Mouse (Mus musculus) neural tube, embryonic 15.5 days (tissue): Measurements from ENCODE around the gene Tsnaxip1. TPM values are rescaled to one million over a fixed set of nuclear protein-coding genes. Genes with fewer than 3 reads are reported as not detected.
"Not testable (repeated sequence)": the region's sequence is repeated elsewhere in the genome, so short reads cannot be mapped to it uniquely, and the experiment has no call there.

Experiments used
- ATAC-seq: fragments of 200-750 bp; cut with Nextera tagmentation; 2 replicates; pipeline ENCODE4 v1.8.0; 2017; ENCODE audit warnings: mild to moderate bottlenecking, moderate TSS enrichment, moderate library complexity; ENCODE audit not compliant: low FRiP score
- H3K27ac ChIP-seq: fragments of 300-500 bp; sonication (generic); replicated peaks from 2 replicates; pipeline ENCODE4 v1.5.1; 2015; ENCODE audit warnings: mild to moderate bottlenecking, inconsistent platforms
- H3K27me3 ChIP-seq: fragments of 300-500 bp; sonication (generic); replicated peaks from 2 replicates; pipeline ENCODE4 v1.6.1; 2015; ENCODE audit warnings: inconsistent platforms
- H3K36me3 ChIP-seq: fragments of 300-500 bp; sonication (generic); 2 replicates; pipeline ENCODE4 v1.6.1; 2015; ENCODE audit warnings: inconsistent platforms
- H3K4me1 ChIP-seq: fragments of 300-500 bp; sonication (generic); 2 replicates; pipeline ENCODE4 v1.6.1; 2015; ENCODE audit warnings: inconsistent platforms
- H3K4me2 ChIP-seq: fragments of 300-500 bp; sonication (generic); 2 replicates; pipeline ENCODE4 v1.6.1; 2015; ENCODE audit warnings: inconsistent platforms, mild to moderate bottlenecking, moderate library complexity
- H3K4me3 ChIP-seq: fragments of 300-500 bp; sonication (generic); replicated peaks from 2 replicates; pipeline ENCODE4 v1.5.1; 2015; ENCODE audit warnings: mild to moderate bottlenecking, inconsistent platforms
- H3K9ac ChIP-seq: fragments of 300-500 bp; sonication (generic); replicated peaks from 2 replicates; pipeline ENCODE4 v1.6.1; 2015; ENCODE audit warnings: mild to moderate bottlenecking, inconsistent platforms
- H3K9me3 ChIP-seq: fragments of 300-500 bp; sonication (generic); replicated peaks from 2 replicates; pipeline ENCODE4 v1.6.1; 2016; ENCODE audit warnings: inconsistent platforms
- WGBS: fragments of 180-500 bp; shearing (Covaris S2); methylation state at CpG from one replicate; pipeline ENCODE4 v1.1.7; 2015; ENCODE audit warnings: mixed read lengths; 5-methylcytosine and 5-hydroxymethylcytosine counted together
- polyA plus RNA-seq: library from polyadenylated mRNA; unstranded; fragments of >200 nt; fragmentation: Nextera tagmentation; extraction: Ambion mirVana; gene quantifications from 2 replicates; pipeline ENCODE4 v1.2.1, GENCODE M21; 2015

The Tsnaxip1 gene
- polyA plus RNA-seq, 1 experiment from 2014 or later: 0.47 TPM

GRCm38 (mm10) chr8:105820925-105821324, 6.6 kb upstream of the Tsnaxip1 start:
- H3K36me3 ChIP-seq: peaks cover 41% of the 10 kb centered on the region

GRCm38 (mm10) chr8:105825506-105825905, 2.0 kb upstream of the Tsnaxip1 start:
- peak overlapping the region; percentile 90 for H3K4me3 ChIP-seq
- peaks cover 33% of the 10 kb centered on the region for H3K4me1 ChIP-seq
- H3K27ac ChIP-seq: no peak overlapping the region
- H3K9me3 ChIP-seq: no peaks in the 10 kb centered on the region
- no peaks in the 10 kb centered on the region for H3K27me3 ChIP-seq
- peak overlapping the region; percentile 95 for H3K9ac ChIP-seq
- WGBS: 48% methylated on average over 4 of the region's 4 CpGs
- H3K36me3 ChIP-seq: peaks cover 34% of the 10 kb centered on the region
- peak overlapping the region; percentile 80 for H3K4me2 ChIP-seq
- no peak for ATAC-seq

More at GRCm38 (mm10) chr8:105820925-105821324, 6.6 kb upstream of the Tsnaxip1 start:
- Histone ChIP-seq H3K27ac (no peak overlapping the region), H3K4me2 (no peak overlapping the region), H3K27me3 (no peaks in the 10 kb centered on the region), H3K9ac (no peak overlapping the region), H3K9me3 (no peaks in the 10 kb centered on the region), H3K4me3 (no peak overlapping the region), H3K4me1 (peaks cover 26% of the 10 kb centered on the region)
- 95% methylated on average over 1 of the region's 1 CpGs for WGBS
- ATAC-seq: no peak

GRCm38 (mm10) chr8:105826379-105826778, 1.2 kb upstream of the Tsnaxip1 start:
- WGBS: 10% methylated on average over 4 of the region's 4 CpGs
- H3K4me2 ChIP-seq: peak overlapping the region; percentile 80
- H3K27me3 ChIP-seq: no peaks in the 10 kb centered on the region
- no peaks in the 10 kb centered on the region for H3K9me3 ChIP-seq
- peaks cover 29% of the 10 kb centered on the region for H3K4me1 ChIP-seq
- peak overlapping the region; percentile 78 for H3K27ac ChIP-seq
- peak overlapping the region; percentile 95 for H3K9ac ChIP-seq
- ATAC-seq: no peak
- peak overlapping the region; percentile 90 for H3K4me3 ChIP-seq
- H3K36me3 ChIP-seq: peaks cover 25% of the 10 kb centered on the region

GRCm38 (mm10) chr8:105833740-105834139, 6.2 kb downstream of the Tsnaxip1 start:
- not testable (repeated sequence) for H3K4me1 ChIP-seq, ATAC-seq, H3K27ac ChIP-seq, H3K36me3 ChIP-seq, H3K4me2 ChIP-seq, H3K27me3 ChIP-seq, H3K9ac ChIP-seq, H3K9me3 ChIP-seq, H3K4me3 ChIP-seq
- 83% methylated on average over 2 of the region's 2 CpGs for WGBS

GRCm38 (mm10) chr8:105835318-105835717, 7.8 kb downstream of the Tsnaxip1 start:
- H3K4me3 ChIP-seq: no peak overlapping the region
- no peaks in the 10 kb centered on the region for H3K36me3 ChIP-seq
- no peak overlapping the region for H3K27ac ChIP-seq
- WGBS: 34% methylated on average over 11 of the region's 11 CpGs
- H3K27me3 ChIP-seq: no peaks in the 10 kb centered on the region
- no peak overlapping the region for H3K9ac ChIP-seq
- ATAC-seq: no peak
- H3K9me3 ChIP-seq: no peaks in the 10 kb centered on the region
- no peak overlapping the region for H3K4me2 ChIP-seq
- H3K4me1 ChIP-seq: no peaks in the 10 kb centered on the region

GRCm38 (mm10) chr8:105836991-105837390, 9.5 kb downstream of the Tsnaxip1 start:
- Histone ChIP-seq H3K9me3 (no peaks in the 10 kb centered on the region), H3K4me3 (no peak overlapping the region), H3K4me1 (no peaks in the 10 kb centered on the region), H3K4me2 (no peak overlapping the region), H3K27me3 (no peaks in the 10 kb centered on the region), H3K36me3 (0 out of 2 replicates have a peak, but pooled peaks cover 3% of the 10 kb centered on the region), H3K9ac (no peak overlapping the region), H3K27ac (no peak overlapping the region)
- 89% methylated on average over 6 of the region's 6 CpGs for WGBS
- ATAC-seq: no peak

GRCm38 (mm10) chr8:105839209-105839608, 11.7 kb downstream of the Tsnaxip1 start:
- 87% methylated on average over 5 of the region's 5 CpGs for WGBS
- Histone ChIP-seq H3K4me2 (no peak overlapping the region), H3K27ac (no peak overlapping the region), H3K9me3 (no peaks in the 10 kb centered on the region), H3K4me1 (no peaks in the 10 kb centered on the region), H3K4me3 (no peak overlapping the region), H3K27me3 (no peaks in the 10 kb centered on the region), H3K9ac (no peak overlapping the region), H3K36me3 (peaks cover 11% of the 10 kb centered on the region)
- no peak for ATAC-seq

GRCm38 (mm10) chr8:105846678-105847077, 19.1 kb downstream of the Tsnaxip1 start:
- H3K4me2 ChIP-seq: no peak overlapping the region
- no peaks in the 10 kb centered on the region for H3K27me3 ChIP-seq
- H3K27ac ChIP-seq: no peak overlapping the region
- WGBS: 97% methylated on average over 11 of the region's 11 CpGs
- H3K36me3 ChIP-seq: peaks cover 60% of the 10 kb centered on the region
- H3K4me1 ChIP-seq: peaks cover 8% of the 10 kb centered on the region
- no peaks in the 10 kb centered on the region for H3K9me3 ChIP-seq
- no peak overlapping the region for H3K4me3 ChIP-seq
- ATAC-seq: no peak
- H3K9ac ChIP-seq: no peak overlapping the region

GRCm38 (mm10) chr8:105850014-105850413, 22.5 kb downstream of the Tsnaxip1 start:
- H3K9me3 ChIP-seq: no peaks in the 10 kb centered on the region
- no peak for ATAC-seq
- H3K27me3 ChIP-seq: no peaks in the 10 kb centered on the region
- no peak overlapping the region for H3K27ac ChIP-seq
- no peak overlapping the region for H3K9ac ChIP-seq
- peaks cover 42% of the 10 kb centered on the region for H3K36me3 ChIP-seq
- H3K4me1 ChIP-seq: peaks cover 11% of the 10 kb centered on the region
- H3K4me3 ChIP-seq: 0 out of 2 replicates have a peak overlapping the region, but pooled peaks have one; percentile 8
- 85% methylated on average over 4 of the region's 4 CpGs for WGBS
- H3K4me2 ChIP-seq: no peak overlapping the region

- WGBS: 85% methylated on average over 7 of the region's 7 CpGs
- Histone ChIP-seq H3K9me3 (no peaks in the 10 kb centered on the region), H3K27me3 (no peaks in the 10 kb centered on the region), H3K36me3 (peaks cover 36% of the 10 kb centered on the region), H3K27ac (no peak overlapping the region), H3K4me3 (peak overlapping the region; percentile 8; the same call in 1 of the 2 replicates), H3K9ac (no peak overlapping the region), H3K4me2 (peak overlapping the region; percentile 40), H3K4me1 (peaks cover 11% of the 10 kb centered on the region)
- no peak for ATAC-seq
Observed at GRCm38 (mm10) chr8:105850611-105851010, 23.1 kb downstream of the Tsnaxip1 start.

- H3K4me2 ChIP-seq: peak overlapping the region; percentile 75
- peak overlapping the region; percentile 85 for H3K9ac ChIP-seq
- H3K9me3 ChIP-seq: no peaks in the 10 kb centered on the region
- H3K4me3 ChIP-seq: peak overlapping the region; percentile 74
- H3K27ac ChIP-seq: peak overlapping the region; percentile 87
- H3K36me3 ChIP-seq: peaks cover 25% of the 10 kb centered on the region
- H3K27me3 ChIP-seq: no peaks in the 10 kb centered on the region
- peaks cover 20% of the 10 kb centered on the region for H3K4me1 ChIP-seq
- WGBS: under 1% methylated on average over 34 of the region's 34 CpGs
- peak; percentile 82 for ATAC-seq
Observed at GRCm38 (mm10) chr8:105851651-105852143, 24.2 kb downstream of the Tsnaxip1 start.

- Histone ChIP-seq H3K36me3 (peaks cover 19% of the 10 kb centered on the region), H3K27ac (no peak overlapping the region), H3K4me2 (peak overlapping the region; percentile 75), H3K4me1 (peaks cover 26% of the 10 kb centered on the region), H3K4me3 (peak overlapping the region; percentile 74), H3K27me3 (no peaks in the 10 kb centered on the region), H3K9me3 (no peaks in the 10 kb centered on the region), H3K9ac (no peak overlapping the region)
- no peak for ATAC-seq
- 84% methylated on average over 12 of the region's 12 CpGs for WGBS
Observed at GRCm38 (mm10) chr8:105852146-105852729, 24.7 kb downstream of the Tsnaxip1 start.
